Mouse (Mus musculus) ES-Bruce4 (cell line): ENCODE measurements at regions not wholly inside any gene's neighbourhood (a gene's known extent, or its start where the extent isn't known, plus 50 kb on each side); places are given as distances from the start of the nearest gene placed in this dataset.

Experiments used
- H3K27ac ChIP-seq: 2 replicates; pipeline ENCODE4 v1.5.1; 2012; ENCODE audit warnings: low read length, inconsistent platforms; ENCODE audit not compliant: insufficient read depth
- H3K27me3 ChIP-seq: 2 replicates; pipeline ENCODE4 v1.6.1; 2012; ENCODE audit warnings: mild to moderate bottlenecking, low read length, inconsistent platforms; ENCODE audit not compliant: control insufficient read depth, poor library complexity, insufficient read depth, severe bottlenecking
- H3K36me3 ChIP-seq: 2 replicates; pipeline ENCODE4 v1.6.1; 2012; ENCODE audit warnings: inconsistent platforms, mild to moderate bottlenecking, low read length, moderate library complexity; ENCODE audit not compliant: control insufficient read depth, poor library complexity, insufficient read depth, severe bottlenecking
- H3K4me1 ChIP-seq: one replicate; pipeline ENCODE4 v1.8.1; 2011; ENCODE audit warnings: low read length; ENCODE audit not compliant: control insufficient read depth, insufficient read depth
- H3K4me3 ChIP-seq: 2 replicates; pipeline ENCODE4 v1.5.1; 2011; ENCODE audit warnings: low read depth, mild to moderate bottlenecking, low read length
- H3K9ac ChIP-seq: 2 replicates; pipeline ENCODE4 v1.6.1; 2012; ENCODE audit warnings: low read depth, mild to moderate bottlenecking, inconsistent platforms; ENCODE audit not compliant: poor library complexity, severe bottlenecking
- H3K9me3 ChIP-seq: replicated peaks from 2 replicates; pipeline ENCODE4 v1.6.1; 2012; ENCODE audit warnings: mild to moderate bottlenecking, low read length, inconsistent platforms; ENCODE audit not compliant: control insufficient read depth, poor library complexity, insufficient read depth, severe bottlenecking
- CTCF ChIP-seq: IDR thresholded peaks from one replicate; pipeline ENCODE4 v1.8.1; 2011; ENCODE audit warnings: low read depth, low read length
- EP300 ChIP-seq: IDR thresholded peaks from 2 replicates; pipeline ENCODE4 v1.6.1; 2011; ENCODE audit warnings: low read depth, low read length; ENCODE audit not compliant: insufficient read depth
- POLR2A ChIP-seq: IDR thresholded peaks from one replicate; pipeline ENCODE4 v1.8.1; 2011; ENCODE audit warnings: low read length; ENCODE audit not compliant: insufficient read depth

DNA sequence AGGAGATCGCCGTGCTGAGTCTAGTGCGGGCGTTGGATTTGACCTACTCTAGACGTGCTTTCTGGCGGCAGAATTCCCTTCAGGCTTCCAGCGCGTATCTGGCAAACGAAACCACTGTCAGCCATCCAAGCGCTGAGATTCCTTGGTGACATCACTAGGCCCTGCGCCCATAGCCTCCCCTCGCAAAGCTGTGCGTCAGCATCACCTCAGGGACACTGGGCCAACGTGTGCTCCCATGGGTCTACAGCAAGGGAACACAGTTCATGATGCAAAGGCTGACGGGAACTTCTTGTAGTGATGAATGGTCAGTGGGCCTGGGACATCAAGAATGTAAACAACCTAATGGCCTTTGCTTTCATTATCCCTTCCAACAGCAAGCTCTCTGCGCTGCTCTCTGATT lies 502.3 kb upstream of the Adamts9 start:
- TF ChIP-seq EP300 (no peak), POLR2A (no peak), CTCF (no peak)
- no peaks in the 10 kb centered on the region for H3K4me1 ChIP-seq
- H3K9ac ChIP-seq = no peak overlapping the region
- H3K27me3 ChIP-seq = no peaks in the 10 kb centered on the region
- no peak overlapping the region for H3K4me3 ChIP-seq
- no peaks in the 10 kb centered on the region for H3K36me3 ChIP-seq
- H3K9me3 ChIP-seq = no peaks in the 10 kb centered on the region
- no peak overlapping the region for H3K27ac ChIP-seq

DNA sequence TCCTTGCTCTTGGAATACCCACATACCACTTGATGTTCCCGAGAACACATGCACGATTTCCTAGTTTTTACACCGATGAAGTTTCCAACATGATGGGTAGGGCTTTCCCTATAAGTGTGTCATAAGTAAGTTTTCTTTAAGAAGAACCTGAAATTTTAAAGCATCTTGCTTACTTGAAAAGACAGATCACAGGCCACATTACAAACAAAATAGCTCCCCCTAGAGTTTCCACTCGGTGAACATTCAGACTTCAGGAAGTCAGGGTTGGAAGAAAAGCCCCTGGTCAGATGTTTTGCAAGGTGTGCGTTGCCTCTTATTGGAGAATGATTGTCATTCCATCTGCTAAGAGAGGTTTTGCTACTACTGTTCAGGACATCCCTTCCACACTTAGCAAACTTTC lies 501.8 kb upstream of the Adamts9 start:
- Histone ChIP-seq H3K9ac (no peak overlapping the region), H3K9me3 (no peaks in the 10 kb centered on the region), H3K4me1 (no peaks in the 10 kb centered on the region), H3K4me3 (no peak overlapping the region), H3K27ac (no peak overlapping the region), H3K27me3 (no peaks in the 10 kb centered on the region), H3K36me3 (no peaks in the 10 kb centered on the region)
- no peak for TF ChIP-seq EP300
- no peak for TF ChIP-seq POLR2A

GRCm38 (mm10) chr6:93443766-93444557 lies 500.7 kb upstream of the Adamts9 start:
- H3K4me3 ChIP-seq = no peak overlapping the region
- H3K36me3 ChIP-seq = no peaks in the 10 kb centered on the region
- no peak for TF ChIP-seq EP300
- no peak for TF ChIP-seq CTCF
- TF ChIP-seq POLR2A = no peak
- H3K27ac ChIP-seq = no peak overlapping the region
- H3K9ac ChIP-seq = no peak overlapping the region
- H3K9me3 ChIP-seq = no peaks in the 10 kb centered on the region
- H3K27me3 ChIP-seq = no peaks in the 10 kb centered on the region
- no peaks in the 10 kb centered on the region for H3K4me1 ChIP-seq

DNA sequence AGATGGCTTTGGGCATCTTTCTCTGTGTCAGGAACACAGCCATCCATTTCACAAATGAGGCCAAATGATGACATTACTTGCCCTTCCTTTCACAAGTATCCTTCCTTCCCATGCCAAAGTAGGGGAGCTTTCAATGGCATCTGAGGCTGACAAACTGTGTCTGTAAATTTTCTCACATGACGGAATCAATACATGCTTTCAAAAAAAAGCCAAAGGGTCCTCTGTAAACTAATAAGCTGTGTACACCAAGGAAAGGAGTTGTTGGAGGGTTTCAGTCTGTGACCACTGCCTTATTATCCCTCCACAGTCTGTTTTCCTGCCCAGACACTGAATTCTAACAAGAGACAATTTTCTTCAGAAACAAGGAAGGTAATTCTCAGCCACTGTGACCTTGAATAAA lies 490.2 kb upstream of the Adamts9 start:
- Histone ChIP-seq H3K4me3 (no peak overlapping the region), H3K4me1 (no peaks in the 10 kb centered on the region), H3K36me3 (no peaks in the 10 kb centered on the region), H3K9me3 (no peaks in the 10 kb centered on the region), H3K9ac (no peak overlapping the region), H3K27me3 (no peaks in the 10 kb centered on the region; the same call in 1 of the 2 replicates), H3K27ac (no peak overlapping the region)
- TF ChIP-seq EP300 = no peak
- TF ChIP-seq POLR2A = no peak
- no peak for TF ChIP-seq CTCF

DNA sequence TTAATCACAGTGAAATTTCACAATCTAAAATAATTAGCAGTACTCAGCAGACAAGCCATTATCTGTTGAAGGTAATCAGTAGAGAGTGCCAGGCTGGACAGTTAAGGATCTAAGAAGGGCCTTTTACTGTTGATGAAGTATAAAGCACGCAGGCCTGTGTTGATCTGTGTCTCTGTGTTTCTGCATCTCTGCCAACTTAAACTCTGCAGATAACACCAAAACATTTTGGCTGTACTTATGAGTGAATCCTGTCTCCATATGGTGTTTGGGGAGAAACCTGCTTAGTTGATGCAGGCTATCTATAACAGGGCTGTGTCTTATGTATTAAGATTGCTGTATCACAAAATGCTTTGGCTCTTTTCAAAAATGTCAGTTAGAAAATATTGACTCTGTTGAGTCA lies 482.8 kb upstream of the Adamts9 start:
- no peak overlapping the region for H3K27ac ChIP-seq
- no peak overlapping the region for H3K4me3 ChIP-seq
- H3K9ac ChIP-seq = no peak overlapping the region
- no peaks in the 10 kb centered on the region for H3K36me3 ChIP-seq
- TF ChIP-seq POLR2A = no peak
- TF ChIP-seq EP300 = no peak
- TF ChIP-seq CTCF = no peak
- no peaks in the 10 kb centered on the region for H3K9me3 ChIP-seq
- no peaks in the 10 kb centered on the region for H3K27me3 ChIP-seq
- H3K4me1 ChIP-seq = no peaks in the 10 kb centered on the region

- Histone ChIP-seq H3K27ac (no peak overlapping the region), H3K4me1 (no peaks in the 10 kb centered on the region), H3K9me3 (no peaks in the 10 kb centered on the region), H3K36me3 (no peaks in the 10 kb centered on the region), H3K9ac (no peak overlapping the region), H3K27me3 (no peaks in the 10 kb centered on the region), H3K4me3 (no peak overlapping the region)
- TF ChIP-seq EP300 = no peak
- TF ChIP-seq POLR2A = no peak
- no peak for TF ChIP-seq CTCF
Observed at GRCm38 (mm10) chr6:93422906-93423305, 479.6 kb upstream of the Adamts9 start.
